Mouse (Mus musculus): ENCODE data around the gene Far1.

DNA sequence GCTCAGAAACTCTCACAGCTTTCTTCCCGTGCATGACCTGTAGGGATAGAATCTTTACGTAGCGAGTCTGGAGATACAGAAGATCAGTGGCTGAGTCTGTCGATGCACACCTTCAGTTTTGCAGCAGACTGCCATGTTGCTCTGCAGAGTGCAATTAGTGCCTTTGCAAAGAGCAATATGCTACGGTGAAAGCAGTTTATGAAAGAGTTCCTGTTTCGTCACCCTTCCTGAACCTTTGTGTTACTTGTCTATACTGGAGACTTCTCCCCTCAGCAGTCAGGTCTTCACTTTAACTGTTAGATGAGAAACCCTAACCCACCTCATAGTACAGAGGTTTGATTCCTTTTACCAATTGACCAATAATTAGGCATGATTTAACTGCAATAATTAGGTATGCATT is 13.8 kb upstream of the Far1 start:
- no peak for TF ChIP-seq CTCF (IDR thresholded peaks at IDR 0.05; ENCODE audit: low read depth)
- no peak for TF ChIP-seq EP300 (IDR thresholded peaks at IDR 0.05; ENCODE audit: low read depth)

All from heart, postnatal 0 days (tissue).